Mouse (Mus musculus) cerebellum, postnatal 25 days (tissue): ENCODE measurements around the gene Sox30.

Experiments
- DNase-seq, 2 experiments: peaks; one replicate each; pipeline ENCODE4 v3.0.0; 2021; ENCODE audit warnings: mixed read lengths in 2 of 2

The Sox30 gene

GRCm38 (mm10) chr11:46056770-46057411 is 76.8 kb downstream of the Sox30 start:
- peak; percentile 55 to 61 for DNase-seq

- DNase-seq: no peak
Observed at GRCm38 (mm10) chr11:46058011-46058410, 77.9 kb downstream of the Sox30 start.

GRCm38 (mm10) chr11:46058916-46059315 is 78.8 kb downstream of the Sox30 start:
- no peak for DNase-seq

GRCm38 (mm10) chr11:46059887-46060650 is 80.0 kb downstream of the Sox30 start:
- DNase-seq: peak in 1 of 2 experiments; percentile 59

- no peak for DNase-seq
Observed at GRCm38 (mm10) chr11:46060651-46061020, 80.5 kb downstream of the Sox30 start.

- no peak for DNase-seq
Observed at GRCm38 (mm10) chr11:46061776-46062445, 81.8 kb downstream of the Sox30 start.

- DNase-seq: no peak
Observed at GRCm38 (mm10) chr11:46062569-46062968, 82.5 kb downstream of the Sox30 start.

- peak in 1 of 2 experiments; percentile 35 for DNase-seq
Observed at GRCm38 (mm10) chr11:46062993-46063731, 83.1 kb downstream of the Sox30 start.

GRCm38 (mm10) chr11:46064767-46065166 is 84.7 kb downstream of the Sox30 start:
- peak; percentile 30 to 44 for DNase-seq

- DNase-seq: peak; percentile 65 to 75
Observed at GRCm38 (mm10) chr11:46065201-46066011, 85.3 kb downstream of the Sox30 start.
